ENCODE assay signal across 8 mouse cellular contexts in the genomic region with DNA sequence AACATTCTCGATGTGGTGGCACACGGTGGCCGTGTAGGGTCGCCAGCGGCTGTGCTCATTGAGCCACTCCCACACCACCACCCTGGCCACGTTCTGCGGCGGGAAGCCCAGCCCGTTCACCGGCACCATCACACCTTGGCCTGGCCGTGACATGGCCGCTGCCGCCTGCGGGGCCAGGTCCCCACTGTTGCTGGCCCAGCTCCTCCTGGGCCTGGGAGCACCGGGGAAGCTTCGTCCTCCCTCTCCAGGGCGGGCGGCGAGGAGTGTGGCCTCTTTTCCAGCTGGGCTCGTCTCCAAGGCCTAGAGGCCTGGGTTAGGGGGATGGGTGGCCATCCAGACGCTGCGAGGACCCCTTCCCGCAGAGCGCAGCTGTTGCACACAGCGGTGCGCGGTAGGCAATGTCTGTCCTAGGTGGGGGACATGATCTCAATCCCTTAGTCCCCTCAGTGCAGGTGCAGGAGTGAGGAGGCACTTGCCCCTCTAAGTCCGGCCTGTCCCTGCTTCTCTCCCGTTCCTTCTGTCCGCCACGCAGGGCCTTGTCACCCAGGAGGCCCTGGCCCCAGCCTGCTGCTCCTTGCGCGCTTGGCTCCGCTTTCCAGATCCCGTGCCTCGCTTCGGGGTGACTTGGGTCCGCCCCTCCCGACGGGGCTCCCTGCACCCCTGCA. TPM values are rescaled to one million over a fixed set of nuclear protein-coding genes. Genes with fewer than 3 reads are reported as not detected.
DNase-seq lines count a peak whose midpoint lies in the region; ATAC-seq lines count a peak whose summit lies in the region.

No protein-coding gene starts in this region.

- DNase-seq in kidney, postnatal 4 days, result peak; percentile 53 to 69
- no peak for DNase-seq in kidney, postnatal 36 days
- peak; percentile 43 for DNase-seq in adrenal gland, postnatal 25 days
- DNase-seq in cerebellum, postnatal 36 days, result peak; percentile 61 to 62
- DNase-seq in mesoderm, embryonic 11.5 days (ENCODE audit: low read depth, low spot score), result peak; percentile 47
- DNase-seq in T-cell, adult 2 months (ENCODE audit: low spot score), result no peak

- H3K9ac ChIP-seq in hindbrain, embryonic 13.5 days, result peak overlapping the region; percentile 97
- H3K9ac ChIP-seq in stomach, embryonic 15.5 days, result peak overlapping the region; percentile 29; the same call in 1 of the 2 replicates

- H3K4me1 ChIP-seq in hindbrain, embryonic 13.5 days (replicated peaks), result peaks cover 77% of the 10 kb centered on the region
- H3K4me1 ChIP-seq in stomach, embryonic 15.5 days, result peaks cover 19% of the 10 kb centered on the region

- H3K4me2 ChIP-seq in hindbrain, embryonic 13.5 days, result peak overlapping the region; percentile 83
- peak overlapping the region; percentile 81 for H3K4me2 ChIP-seq in stomach, embryonic 15.5 days

- H3K27ac ChIP-seq in hindbrain, embryonic 13.5 days, result peak overlapping the region; percentile 92
- no peak overlapping the region for H3K27ac ChIP-seq in stomach, embryonic 15.5 days

- ATAC-seq in hindbrain, embryonic 13.5 days (ENCODE audit: low FRiP score), result peak; percentile 19
- peak; percentile 33; the same call in 1 of the 2 replicates for ATAC-seq in stomach, embryonic 15.5 days (ENCODE audit: insufficient read depth, low FRiP score, low read depth)

- H3K9me3 ChIP-seq in hindbrain, embryonic 13.5 days, result no peaks in the 10 kb centered on the region
- H3K9me3 ChIP-seq in stomach, embryonic 15.5 days, result no peaks in the 10 kb centered on the region

- H3K27me3 ChIP-seq in hindbrain, embryonic 13.5 days, result peaks cover 43% of the 10 kb centered on the region
- peaks cover 52% of the 10 kb centered on the region for H3K27me3 ChIP-seq in stomach, embryonic 15.5 days (replicated peaks)

- 1% methylated on average over 40 of the region's 40 CpGs for WGBS in hindbrain, embryonic 13.5 days
- WGBS in stomach, embryonic 15.5 days, result 3% methylated on average over 40 of the region's 40 CpGs

- H3K4me3 ChIP-seq in hindbrain, embryonic 13.5 days, result peak overlapping the region; percentile 79
- H3K4me3 ChIP-seq in stomach, embryonic 15.5 days (replicated peaks), result peak overlapping the region; percentile 47

- no peaks in the 10 kb centered on the region for H3K36me3 ChIP-seq in hindbrain, embryonic 13.5 days
- H3K36me3 ChIP-seq in stomach, embryonic 15.5 days, result no peaks in the 10 kb centered on the region

RNA-seq across cellular contexts. Expression of gene Dtx1, which starts 1.4 kb away (rescaled TPM):
- 11.0 and 11.8 TPM in 2 replicates for total RNA-seq in adrenal gland, postnatal 25 days (2021)
- 34.5 and 34.8 TPM in 2 replicates for polyA plus RNA-seq in hindbrain, embryonic 13.5 days (2015; fragmentation: Nextera tagmentation; extraction: Ambion mirVana)
- 5.2 and 5.6 TPM in 2 replicates for polyA plus RNA-seq in stomach, embryonic 15.5 days (2015; fragmentation: Nextera tagmentation; extraction: Ambion mirVana)

RNA-seq across cellular contexts. Expression of gene Oas2, which starts 39.4 kb away (rescaled TPM):
- total RNA-seq in adrenal gland, postnatal 25 days (2021), result 0.67 and 0.95 TPM in 2 replicates
- 0.14 and 0.25 TPM in 2 replicates for polyA plus RNA-seq in hindbrain, embryonic 13.5 days (2015; fragmentation: Nextera tagmentation; extraction: Ambion mirVana)
- polyA plus RNA-seq in stomach, embryonic 15.5 days (2015; fragmentation: Nextera tagmentation; extraction: Ambion mirVana), result 0.46 and 0.51 TPM in 2 replicates

Comparison
In these comparisons a context has a peak if more than half of its experiments do, and no peak if none do; other contexts are left out.
1. DNase-seq: peak in kidney, postnatal 4 days (2 of 2), adrenal gland, postnatal 25 days (single experiment), cerebellum, postnatal 36 days (2 of 2) and mesoderm, embryonic 11.5 days (single experiment); none in kidney, postnatal 36 days (0 of 2) and T-cell, adult 2 months (single experiment).